Mouse (Mus musculus) intestine, postnatal 0 days (tissue): ENCODE results near the gene Nfyc. TPM values are rescaled to one million over a fixed set of nuclear protein-coding genes. Genes with fewer than 3 reads are reported as not detected.

ENCODE experiments used
- ATAC-seq: fragments of 200-750 bp; cut with Nextera tagmentation; 2 replicates; pipeline ENCODE4 v1.8.0; 2017; ENCODE audit warnings: mild to moderate bottlenecking, moderate TSS enrichment, moderate library complexity
- H3K27ac ChIP-seq: fragments of 300-500 bp; sonication (generic); 2 replicates; pipeline ENCODE4 v1.5.1; 2014; ENCODE audit warnings: mild to moderate bottlenecking, low read depth, low read length, moderate library complexity
- H3K27me3 ChIP-seq: fragments of 300-500 bp; sonication (generic); replicated peaks from 2 replicates; pipeline ENCODE4 v1.6.1; 2014; ENCODE audit warnings: low read length, mixed read lengths; ENCODE audit not compliant: control insufficient read depth, insufficient read depth
- H3K36me3 ChIP-seq: fragments of 300-500 bp; sonication (generic); 2 replicates; pipeline ENCODE4 v1.6.1; 2014; ENCODE audit warnings: mild to moderate bottlenecking, moderate library complexity; ENCODE audit not compliant: control insufficient read depth, insufficient read depth
- H3K4me1 ChIP-seq: fragments of 300-500 bp; sonication (generic); replicated peaks from 2 replicates; pipeline ENCODE4 v1.6.1; 2014; ENCODE audit warnings: antibody characterized with exemption, low read length, mixed read lengths; ENCODE audit not compliant: control insufficient read depth, insufficient read depth
- H3K4me2 ChIP-seq: fragments of 300-500 bp; sonication (generic); replicated peaks from 2 replicates; pipeline ENCODE4 v1.6.1; 2014; ENCODE audit warnings: low read depth, mild to moderate bottlenecking, moderate library complexity
- H3K4me3 ChIP-seq: fragments of 300-500 bp; sonication (generic); 2 replicates; pipeline ENCODE4 v1.5.1; 2014; ENCODE audit warnings: low read depth, low read length
- H3K9ac ChIP-seq: fragments of 300-500 bp; sonication (generic); 2 replicates; pipeline ENCODE4 v1.6.1; 2014; ENCODE audit warnings: mild to moderate bottlenecking, low read depth, low read length
- H3K9me3 ChIP-seq: fragments of 300-500 bp; sonication (generic); 2 replicates; pipeline ENCODE4 v1.6.1; 2016; ENCODE audit warnings: mixed run types; ENCODE audit not compliant: control insufficient read depth
- CTCF ChIP-seq: sonication (generic); IDR thresholded peaks from 2 replicates; pipeline ENCODE4 v1.5.1; 2016; ENCODE audit warnings: low read depth, mild to moderate bottlenecking, control low read depth, antibody characterized with exemption, moderate library complexity
- WGBS: fragments of 180-500 bp; shearing (Covaris S2); extraction: QIAGEN DNeasy Blood & Tissue Kit; methylation state at CpG from one replicate; pipeline ENCODE4 v1.1.7; 2014; 5-methylcytosine and 5-hydroxymethylcytosine counted together
- polyA plus RNA-seq: library from polyadenylated mRNA; unstranded; fragments of >200 nt; fragmentation: Nextera tagmentation; extraction: Ambion mirVana; gene quantifications from 2 replicates; pipeline ENCODE4 v1.2.1, GENCODE M21; 2015

The Nfyc gene
- polyA plus RNA-seq, 1 experiment from 2014 or later, result 49.8 TPM

DNA sequence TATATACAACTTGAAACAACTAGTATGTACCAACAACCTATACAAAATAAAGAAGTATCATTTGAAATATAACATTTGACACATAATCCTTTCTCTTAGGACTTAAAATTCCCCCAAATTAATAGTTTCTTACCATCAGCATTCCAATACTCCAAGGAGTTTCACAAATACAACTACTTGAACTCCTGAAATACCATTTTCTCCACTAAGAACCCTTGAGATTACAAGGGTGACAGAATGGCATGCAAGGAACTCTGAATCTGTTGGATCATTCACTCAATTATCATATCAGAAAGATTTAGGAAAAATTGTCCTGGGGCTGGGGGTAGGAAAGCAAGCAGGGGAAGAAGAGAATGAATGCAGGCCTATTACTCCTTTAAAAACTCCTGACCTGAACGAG, 17.6 kb downstream of the Nfyc start:
- no peak for TF ChIP-seq CTCF
- peak overlapping the region; percentile 57 for H3K27ac ChIP-seq
- peaks cover 5% of the 10 kb centered on the region; the same call in 1 of the 2 replicates for H3K4me1 ChIP-seq
- ATAC-seq, result no peak
- H3K9me3 ChIP-seq, result no peaks in the 10 kb centered on the region
- H3K36me3 ChIP-seq, result no peaks in the 10 kb centered on the region
- no peaks in the 10 kb centered on the region for H3K27me3 ChIP-seq
- H3K4me3 ChIP-seq, result peak overlapping the region; percentile 57
- H3K4me2 ChIP-seq, result peak overlapping the region; percentile 67
- H3K9ac ChIP-seq, result peak overlapping the region; percentile 38; the same call in 1 of the 2 replicates
- WGBS, result 3% methylated on average over 1 of the region's 1 CpGs

DNA sequence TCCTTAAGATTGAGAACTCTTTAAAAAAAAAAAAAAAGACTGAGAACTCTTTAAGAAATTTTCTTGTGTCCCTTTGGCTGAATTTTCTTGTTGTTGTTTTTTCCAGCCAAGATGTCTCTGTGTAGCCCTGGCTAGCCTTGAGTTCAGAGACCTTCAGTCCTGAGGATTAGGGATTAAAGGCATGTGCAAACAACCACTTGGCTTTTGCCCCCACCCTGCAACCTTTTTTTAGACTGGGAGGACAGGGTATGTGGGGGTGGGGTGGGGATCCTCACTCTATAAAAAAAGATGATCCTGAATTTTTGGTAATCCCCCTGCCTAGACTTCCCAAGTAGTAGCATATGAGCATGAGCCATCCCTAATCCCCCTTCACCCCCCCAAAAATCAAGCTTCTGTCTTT, 25.6 kb downstream of the Nfyc start:
- H3K4me2 ChIP-seq, result no peak overlapping the region
- no peak overlapping the region for H3K9ac ChIP-seq
- no peak overlapping the region for H3K27ac ChIP-seq
- TF ChIP-seq CTCF, result no peak
- 0 out of 2 replicates have a peak, but pooled peaks cover 3% of the 10 kb centered on the region for H3K36me3 ChIP-seq
- H3K27me3 ChIP-seq, result no peaks in the 10 kb centered on the region
- no peak overlapping the region for H3K4me3 ChIP-seq
- H3K4me1 ChIP-seq, result no peaks in the 10 kb centered on the region
- H3K9me3 ChIP-seq, result no peaks in the 10 kb centered on the region
- no peak for ATAC-seq

- Histone ChIP-seq H3K4me2 (no peak overlapping the region), H3K9me3 (no peaks in the 10 kb centered on the region), H3K27me3 (no peaks in the 10 kb centered on the region), H3K9ac (no peak overlapping the region), H3K4me1 (no peaks in the 10 kb centered on the region), H3K4me3 (no peak overlapping the region), H3K36me3 (0 out of 2 replicates have a peak, but pooled peaks cover 3% of the 10 kb centered on the region), H3K27ac (no peak overlapping the region)
- ATAC-seq, result no peak
- WGBS, result 32% methylated on average over 2 of the region's 2 CpGs
- TF ChIP-seq CTCF, result peak; percentile 61
These were observed 29.9 kb downstream of the Nfyc start for GRCm38 (mm10) chr4:120801446-120801845.

DNA sequence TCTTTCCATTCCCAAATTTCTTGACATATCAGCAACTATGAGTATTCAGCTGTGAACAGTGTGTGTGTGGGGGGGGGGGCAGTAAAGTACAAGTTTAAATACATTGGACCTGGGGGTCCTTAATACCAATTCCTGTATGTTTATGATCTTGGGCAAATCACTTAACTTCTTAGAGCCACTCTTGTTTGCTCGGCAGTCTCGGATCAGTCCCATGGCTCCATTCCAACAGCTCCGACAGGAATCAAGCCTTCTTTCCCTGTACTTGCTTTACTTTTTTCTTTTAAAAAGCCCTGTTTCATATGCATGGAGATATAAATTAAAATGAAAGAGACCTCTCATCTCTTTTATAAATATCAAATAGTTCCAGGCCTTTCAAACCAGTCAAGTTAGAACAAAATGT, 30.7 kb downstream of the Nfyc start:
- TF ChIP-seq CTCF, result no peak
- Histone ChIP-seq H3K36me3 (0 out of 2 replicates have a peak, but pooled peaks cover 3% of the 10 kb centered on the region), H3K27me3 (no peaks in the 10 kb centered on the region), H3K27ac (no peak overlapping the region), H3K4me2 (no peak overlapping the region), H3K9me3 (no peaks in the 10 kb centered on the region), H3K4me3 (no peak overlapping the region), H3K9ac (no peak overlapping the region), H3K4me1 (no peaks in the 10 kb centered on the region)
- ATAC-seq, result no peak
- 45% methylated on average over 3 of the region's 3 CpGs for WGBS

- no peak overlapping the region for H3K4me2 ChIP-seq
- WGBS, result 34% methylated on average over 2 of the region's 2 CpGs
- H3K27ac ChIP-seq, result no peak overlapping the region
- 0 out of 2 replicates have a peak, but pooled peaks cover 3% of the 10 kb centered on the region for H3K36me3 ChIP-seq
- ATAC-seq, result no peak
- H3K27me3 ChIP-seq, result no peaks in the 10 kb centered on the region
- no peak for TF ChIP-seq CTCF
- H3K9ac ChIP-seq, result no peak overlapping the region
- no peak overlapping the region for H3K4me3 ChIP-seq
- no peaks in the 10 kb centered on the region for H3K9me3 ChIP-seq
- H3K4me1 ChIP-seq, result no peaks in the 10 kb centered on the region
These were observed 31.6 kb downstream of the Nfyc start for GRCm38 (mm10) chr4:120799680-120800166.

DNA sequence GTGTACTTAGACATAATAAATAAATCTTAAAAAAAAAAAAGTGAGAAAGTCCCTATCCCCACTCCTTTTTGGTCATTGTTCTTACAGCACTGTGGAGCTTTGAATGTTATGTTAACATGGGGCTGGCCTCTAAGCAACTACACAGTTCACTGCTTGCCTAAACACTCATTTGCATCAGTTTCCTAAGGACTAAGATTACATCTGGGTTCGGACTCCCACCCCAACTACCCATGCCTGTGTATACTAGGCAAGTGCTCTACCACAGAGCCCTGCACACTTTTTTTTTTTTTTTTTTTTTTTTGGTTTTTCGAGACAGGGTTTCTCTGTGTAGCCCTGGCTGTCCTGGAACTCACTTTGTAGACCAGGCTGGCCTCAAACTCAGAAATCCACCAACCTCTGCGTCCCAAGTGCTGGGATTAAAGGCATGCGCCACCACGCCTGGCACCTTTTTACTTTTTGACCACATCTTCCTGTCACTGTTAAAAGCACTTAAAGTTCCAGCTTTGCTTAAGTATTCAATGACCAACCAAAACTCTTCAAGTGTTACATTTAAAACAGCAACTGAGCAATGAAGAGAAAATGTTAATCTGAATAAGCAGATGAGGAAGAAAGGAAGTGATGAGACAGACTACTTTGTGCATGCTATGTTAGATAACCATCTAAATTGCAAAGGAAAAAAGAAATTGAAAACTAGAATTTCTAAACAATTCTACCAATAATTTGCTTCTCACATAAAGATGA, 33.2 kb downstream of the Nfyc start:
- no peak for TF ChIP-seq CTCF
- Histone ChIP-seq H3K4me2 (no peak overlapping the region), H3K9ac (no peak overlapping the region), H3K27ac (no peak overlapping the region), H3K36me3 (no peaks in the 10 kb centered on the region), H3K4me1 (no peaks in the 10 kb centered on the region), H3K27me3 (no peaks in the 10 kb centered on the region), H3K4me3 (no peak overlapping the region), H3K9me3 (no peaks in the 10 kb centered on the region)
- ATAC-seq, result no peak
- 91% methylated on average over 4 of the region's 5 CpGs for WGBS
